Mouse (Mus musculus): ENCODE measurements around the gene Slx4ip.

DNA sequence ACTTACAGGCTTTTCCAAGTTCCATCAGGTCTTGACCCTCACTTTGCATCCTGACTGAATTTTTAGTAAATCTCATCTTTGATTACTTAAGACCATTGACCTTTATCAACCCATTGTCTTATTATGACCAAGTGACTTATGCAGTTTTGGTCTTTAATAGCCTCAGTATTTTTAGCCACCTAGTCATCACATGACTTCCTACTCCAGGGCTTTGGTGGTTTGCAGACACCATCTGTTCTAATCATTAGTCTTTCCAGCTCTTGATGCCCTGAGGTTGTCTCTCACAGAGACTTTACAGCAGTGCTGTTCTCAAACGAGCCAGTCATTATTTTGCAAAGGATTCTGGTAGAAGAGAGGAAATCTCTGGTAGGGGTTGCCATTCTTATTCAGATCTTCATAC is 121.0 kb downstream of the Slx4ip start:
- TF ChIP-seq POLR2A (IDR thresholded peaks at IDR 0.05; ENCODE audit: control insufficient read depth in 1 of 2, insufficient read depth in 1 of 2, low read depth in 1 of 2, low read length in 2 of 2, poor library complexity in 1 of 2): no peak
- no peak for TF ChIP-seq CTCF (IDR thresholded peaks at IDR 0.05 in 2 of 3, conservative IDR thresholded peaks at IDR 0.05 in 1 of 3; ENCODE audit: control insufficient read depth in 1 of 3, insufficient read depth in 1 of 3, low read depth in 2 of 3, low read length in 3 of 3, poor library complexity in 1 of 3, severe bottlenecking in 1 of 3)
- no peak for TF ChIP-seq POLR2AphosphoS2 (IDR thresholded peaks at IDR 0.05; ENCODE audit: low read length)
- no peak for TF ChIP-seq ETS1 (IDR thresholded peaks at IDR 0.05; ENCODE audit: low read depth, low read length)
- no peak for TF ChIP-seq GATA1 (IDR thresholded peaks at IDR 0.05; ENCODE audit: low read depth, low read length)
- TF ChIP-seq KAT2A (conservative IDR thresholded peaks at IDR 0.05; ENCODE audit: low read depth, low read length): no peak
- TF ChIP-seq MEF2A (IDR thresholded peaks at IDR 0.05; ENCODE audit: extremely low read depth, insufficient replicate concordance, low read depth, low read length, poor library complexity, severe bottlenecking): no peak

Measured in MEL (cell line).